Mouse (Mus musculus) hindbrain, embryonic 11.5 days (tissue): ENCODE data around the gene Cstf3. TPM values are rescaled to one million over a fixed set of nuclear protein-coding genes. Genes with fewer than 3 reads are reported as not detected.

Source experiments
- ATAC-seq: fragments of 200-750 bp; cut with Nextera tagmentation; 2 replicates; pipeline ENCODE4 v1.8.0; 2017; ENCODE audit warnings: mild to moderate bottlenecking, moderate TSS enrichment, moderate library complexity; ENCODE audit not compliant: low FRiP score
- DNase-seq: peaks from one replicate; pipeline ENCODE4 v3.0.0-alpha.2; 2015; ENCODE audit warnings: low spot score
- H3K27ac ChIP-seq: fragments of 300-500 bp; sonication (generic); 2 replicates; pipeline ENCODE4 v1.5.1; 2014; ENCODE audit warnings: mild to moderate bottlenecking, low read depth, low read length
- H3K27me3 ChIP-seq: fragments of 300-500 bp; sonication (generic); 2 replicates; pipeline ENCODE4 v1.6.1; 2014; ENCODE audit warnings: mild to moderate bottlenecking, low read length, moderate library complexity, mixed read lengths; ENCODE audit not compliant: control insufficient read depth, insufficient read depth
- H3K36me3 ChIP-seq: fragments of 300-500 bp; sonication (generic); 2 replicates; pipeline ENCODE4 v1.6.1; 2014; ENCODE audit warnings: mild to moderate bottlenecking, low read length, moderate library complexity, mixed read lengths; ENCODE audit not compliant: control insufficient read depth, insufficient read depth
- H3K4me1 ChIP-seq: fragments of 300-500 bp; sonication (generic); replicated peaks from 2 replicates; pipeline ENCODE4 v1.6.1; 2014; ENCODE audit warnings: low read length, mixed read lengths; ENCODE audit not compliant: control insufficient read depth, insufficient read depth
- H3K4me2 ChIP-seq: fragments of 300-500 bp; sonication (generic); replicated peaks from 2 replicates; pipeline ENCODE4 v1.6.1; 2014; ENCODE audit warnings: mild to moderate bottlenecking, low read depth, low read length
- H3K4me3 ChIP-seq: fragments of 300-500 bp; sonication (generic); 2 replicates; pipeline ENCODE4 v1.5.1; 2014; ENCODE audit warnings: low read depth, low read length
- H3K9ac ChIP-seq: fragments of 300-500 bp; sonication (generic); 2 replicates; pipeline ENCODE4 v1.6.1; 2014; ENCODE audit warnings: low read depth, low read length
- H3K9me3 ChIP-seq: fragments of 300-500 bp; sonication (generic); 2 replicates; pipeline ENCODE4 v1.6.1; 2016; ENCODE audit warnings: low read length; ENCODE audit not compliant: control insufficient read depth
- WGBS: fragments of 180-500 bp; shearing (Covaris S2); extraction: QIAGEN DNeasy Blood & Tissue Kit; methylation state at CpG from one replicate; pipeline ENCODE4 v1.1.7; 2014; 5-methylcytosine and 5-hydroxymethylcytosine counted together
- polyA plus RNA-seq: library from polyadenylated mRNA; unstranded; fragments of >200 nt; fragmentation: Nextera tagmentation; extraction: Ambion mirVana; gene quantifications from 2 replicates; pipeline ENCODE4 v1.2.1, GENCODE M21; 2014

Gene Cstf3
- polyA plus RNA-seq, 1 experiment from 2014 or later, result 103 TPM

GRCm38 (mm10) chr2:104658659-104659058 lies 68.3 kb downstream of the Cstf3 start:
- Histone ChIP-seq H3K9me3 (no peaks in the 10 kb centered on the region), H3K4me2 (no peak overlapping the region), H3K27ac (no peak overlapping the region), H3K4me3 (no peak overlapping the region), H3K9ac (no peak overlapping the region), H3K27me3 (no peaks in the 10 kb centered on the region), H3K36me3 (no peaks in the 10 kb centered on the region), H3K4me1 (no peaks in the 10 kb centered on the region)
- DNase-seq (no peak), ATAC-seq (no peak)
- 93% methylated on average over 1 of the region's 1 CpGs for WGBS

GRCm38 (mm10) chr2:104663372-104664100 lies 73.2 kb downstream of the Cstf3 start:
- H3K27ac ChIP-seq, result no peak overlapping the region
- no peaks in the 10 kb centered on the region for H3K9me3 ChIP-seq
- DNase-seq (no peak), ATAC-seq (no peak)
- H3K4me3 ChIP-seq, result no peak overlapping the region
- H3K9ac ChIP-seq, result no peak overlapping the region
- H3K4me1 ChIP-seq, result no peaks in the 10 kb centered on the region
- peaks cover 8% of the 10 kb centered on the region for H3K36me3 ChIP-seq
- WGBS, result 93% methylated on average over 8 of the region's 8 CpGs
- H3K4me2 ChIP-seq, result no peak overlapping the region
- H3K27me3 ChIP-seq, result no peaks in the 10 kb centered on the region

DNA sequence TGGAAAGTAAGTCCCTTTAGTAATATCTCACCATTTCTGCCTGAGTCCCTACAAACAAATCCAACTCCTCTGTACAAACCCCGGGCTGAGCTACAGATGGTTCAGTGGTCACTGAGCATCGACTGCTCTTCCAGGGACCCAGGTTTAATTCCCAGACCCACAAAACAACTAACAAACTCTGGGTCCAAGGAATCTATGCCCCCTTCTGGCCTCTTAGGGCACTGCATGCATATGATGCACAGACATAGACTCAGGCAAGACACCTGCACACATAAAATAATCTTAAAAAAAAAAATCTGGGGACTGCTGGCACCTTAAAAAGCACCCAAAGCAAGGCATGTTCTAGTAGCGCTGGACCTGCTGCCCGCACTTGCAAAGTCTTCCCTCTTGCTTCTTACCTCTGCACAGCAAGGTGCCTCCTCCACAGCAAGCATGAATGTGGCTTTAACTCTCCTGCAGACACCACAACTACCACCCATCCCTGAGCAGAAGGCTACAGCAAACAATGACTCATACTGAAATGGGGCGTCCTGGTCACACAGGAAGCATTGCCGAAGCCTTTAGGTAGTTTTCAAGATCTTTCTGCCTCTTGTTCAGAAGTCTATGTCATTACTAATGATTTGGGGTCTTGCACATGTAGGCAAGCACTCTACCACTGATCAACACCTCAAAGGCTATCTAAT lies 78.9 kb downstream of the Cstf3 start:
- ATAC-seq (no peak), DNase-seq (no peak)

DNA sequence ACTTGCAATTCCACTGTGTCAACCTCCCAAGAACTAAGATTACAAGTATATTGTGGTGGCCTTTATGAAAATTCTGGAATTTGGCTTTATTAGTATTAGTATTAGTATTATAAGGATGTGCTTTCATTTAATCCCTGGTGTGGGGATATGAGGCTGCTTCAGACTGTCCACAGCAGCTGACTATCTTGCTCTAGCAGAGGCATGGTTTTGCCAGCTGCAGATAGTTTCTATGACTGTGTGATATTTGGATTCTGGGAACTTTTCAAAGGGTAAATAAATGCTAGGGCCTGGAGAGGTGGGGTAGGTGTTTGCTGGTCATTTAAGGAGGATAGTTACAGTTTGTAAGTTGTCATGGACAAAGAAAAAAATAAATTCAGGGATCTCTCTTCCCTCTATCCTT lies 81.4 kb downstream of the Cstf3 start:
- H3K9ac ChIP-seq, result no peak overlapping the region
- H3K27ac ChIP-seq, result no peak overlapping the region
- no peaks in the 10 kb centered on the region for H3K4me1 ChIP-seq
- H3K9me3 ChIP-seq, result no peaks in the 10 kb centered on the region
- no peaks in the 10 kb centered on the region for H3K27me3 ChIP-seq
- no peaks in the 10 kb centered on the region for H3K36me3 ChIP-seq
- no peak for ATAC-seq
- H3K4me2 ChIP-seq, result no peak overlapping the region
- no peak overlapping the region for H3K4me3 ChIP-seq
- no peak for DNase-seq

More for the DNA sequence above, 78.9 kb downstream of the Cstf3 start:
- no peak overlapping the region for H3K9ac ChIP-seq
- no peak overlapping the region for H3K27ac ChIP-seq
- H3K4me3 ChIP-seq, result no peak overlapping the region
- H3K4me1 ChIP-seq, result no peaks in the 10 kb centered on the region
- no peaks in the 10 kb centered on the region for H3K27me3 ChIP-seq
- no peak overlapping the region for H3K4me2 ChIP-seq
- H3K9me3 ChIP-seq, result no peaks in the 10 kb centered on the region
- H3K36me3 ChIP-seq, result peaks cover 6% of the 10 kb centered on the region
- 84% methylated on average over 6 of the region's 6 CpGs for WGBS

DNA sequence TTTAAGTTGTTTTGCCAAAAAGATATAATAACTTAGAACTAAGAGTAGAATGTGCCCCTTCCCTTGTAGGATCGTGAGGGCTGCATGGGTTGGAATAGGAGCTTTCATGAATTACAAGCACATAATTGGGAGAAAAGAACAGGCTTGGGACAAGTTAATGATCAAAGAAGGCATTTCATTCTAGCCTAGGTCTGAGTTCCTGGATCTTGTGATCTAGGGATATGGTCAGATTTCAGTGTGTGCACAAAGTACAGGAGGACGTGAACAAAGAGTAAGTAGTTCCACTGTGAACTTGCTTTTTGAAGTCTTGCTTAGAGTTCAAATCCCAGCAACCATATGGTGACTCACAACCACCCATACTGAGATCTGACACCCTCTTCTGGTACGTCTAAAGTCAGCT lies 87.0 kb downstream of the Cstf3 start:
- DNase-seq, result no peak
- Histone ChIP-seq H3K36me3 (no peaks in the 10 kb centered on the region), H3K27ac (no peak overlapping the region), H3K4me3 (no peak overlapping the region), H3K4me2 (no peak overlapping the region), H3K4me1 (no peaks in the 10 kb centered on the region), H3K9me3 (no peaks in the 10 kb centered on the region), H3K27me3 (no peaks in the 10 kb centered on the region), H3K9ac (no peak overlapping the region)
- WGBS, result 87% methylated on average over 3 of the region's 3 CpGs
- no peak for ATAC-seq

GRCm38 (mm10) chr2:104684771-104685170 lies 94.4 kb downstream of the Cstf3 start:
- Histone ChIP-seq H3K27ac (no peak overlapping the region), H3K9me3 (no peaks in the 10 kb centered on the region), H3K4me1 (no peaks in the 10 kb centered on the region), H3K27me3 (no peaks in the 10 kb centered on the region), H3K4me3 (no peak overlapping the region), H3K36me3 (no peaks in the 10 kb centered on the region), H3K9ac (no peak overlapping the region), H3K4me2 (no peak overlapping the region)
- ATAC-seq, result no peak
- WGBS, result 87% methylated on average over 4 of the region's 4 CpGs
- DNase-seq, result no peak

DNA sequence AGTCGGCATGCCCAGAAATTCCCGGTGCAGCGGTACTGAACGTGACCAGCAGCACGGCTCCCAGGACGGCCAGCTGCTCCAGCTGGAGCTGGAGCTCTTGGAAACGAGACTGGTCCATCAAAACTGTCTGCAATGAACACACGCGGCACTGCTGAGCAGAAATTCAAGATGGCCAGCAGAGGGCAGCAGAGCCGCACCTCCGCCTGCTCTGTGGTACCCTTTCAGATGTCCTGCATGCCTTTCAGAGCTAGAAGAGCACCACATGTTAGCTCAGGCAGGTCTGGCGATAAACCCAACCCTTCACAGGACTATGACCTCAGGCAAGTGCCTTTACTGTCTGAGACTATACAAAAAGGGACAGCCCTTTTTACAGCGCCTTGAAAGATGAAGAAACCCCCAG lies 95.1 kb downstream of the Cstf3 start:
- Histone ChIP-seq H3K27ac (no peak overlapping the region), H3K4me2 (no peak overlapping the region), H3K4me3 (no peak overlapping the region), H3K36me3 (no peaks in the 10 kb centered on the region), H3K4me1 (no peaks in the 10 kb centered on the region), H3K9ac (no peak overlapping the region), H3K27me3 (no peaks in the 10 kb centered on the region), H3K9me3 (no peaks in the 10 kb centered on the region)
- WGBS, result 12% methylated on average over 13 of the region's 13 CpGs
- ATAC-seq (peak; percentile 90), DNase-seq (peak; percentile 91)

DNA sequence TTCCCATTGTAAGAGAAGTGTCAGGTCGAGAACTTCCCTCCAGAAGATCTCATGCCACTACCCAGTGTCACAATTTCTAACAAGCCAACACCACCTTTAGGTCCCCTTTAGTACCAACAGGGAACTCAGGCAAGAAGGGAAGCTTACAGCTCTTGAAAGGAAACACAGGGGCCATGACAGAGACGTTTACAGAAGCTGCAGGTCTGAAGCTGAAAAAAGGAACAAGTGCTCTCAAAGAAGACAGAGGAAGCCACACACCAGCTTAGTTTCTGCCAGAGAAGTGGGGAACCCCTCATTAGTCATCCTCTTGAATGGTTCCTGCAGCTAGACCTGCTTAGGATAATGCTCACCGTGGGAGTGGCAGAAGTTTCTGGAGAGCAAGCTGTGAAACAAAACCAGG lies 96.9 kb downstream of the Cstf3 start:
- Histone ChIP-seq H3K4me1 (no peaks in the 10 kb centered on the region), H3K4me2 (no peak overlapping the region), H3K27ac (no peak overlapping the region), H3K9ac (no peak overlapping the region), H3K9me3 (no peaks in the 10 kb centered on the region), H3K4me3 (no peak overlapping the region), H3K27me3 (no peaks in the 10 kb centered on the region), H3K36me3 (no peaks in the 10 kb centered on the region)
- ATAC-seq, result no peak
- no peak for DNase-seq
- WGBS, result 71% methylated on average over 3 of the region's 3 CpGs

DNA sequence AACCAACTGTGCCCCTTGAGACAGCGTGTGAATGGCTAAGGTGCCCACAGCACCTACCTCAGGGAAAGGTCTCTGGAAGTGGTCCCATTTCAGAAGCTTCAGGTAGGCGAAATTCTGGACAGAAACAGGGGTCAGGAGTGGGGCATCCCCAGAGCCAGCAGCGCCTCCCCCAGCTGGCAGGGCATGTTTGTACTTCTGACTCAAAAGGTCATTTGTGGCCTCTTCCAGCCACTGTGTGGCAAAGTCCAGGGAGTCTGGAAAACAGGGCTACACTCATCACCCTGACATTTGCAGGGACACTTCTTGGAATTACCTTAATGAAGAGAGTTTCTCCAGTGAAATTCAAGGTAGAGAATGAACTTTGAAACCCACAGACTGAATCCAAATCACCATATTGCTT lies 98.0 kb downstream of the Cstf3 start:
- no peak for ATAC-seq
- Histone ChIP-seq H3K4me2 (no peak overlapping the region), H3K9ac (no peak overlapping the region), H3K4me1 (no peaks in the 10 kb centered on the region), H3K27me3 (no peaks in the 10 kb centered on the region), H3K9me3 (no peaks in the 10 kb centered on the region), H3K4me3 (no peak overlapping the region), H3K27ac (no peak overlapping the region), H3K36me3 (no peaks in the 10 kb centered on the region)
- 84% methylated on average over 3 of the region's 3 CpGs for WGBS
- no peak for DNase-seq
